Mouse (Mus musculus) liver, adult 2 months (tissue): ENCODE measurements around the gene Dguok. TPM values are rescaled to one million over a fixed set of nuclear protein-coding genes. Genes with fewer than 3 reads are reported as not detected.

Experiments used
- DNase-seq: peaks from one replicate; pipeline ENCODE4 v3.0.0-alpha.2; 2011; ENCODE audit warnings: low read depth, low spot score; ENCODE audit errors: extremely low read depth
- H3K27ac ChIP-seq: fragments of 200-500 bp; replicated peaks from 2 replicates; pipeline ENCODE4 v1.5.1; 2012; ENCODE audit warnings: low read depth, mild to moderate bottlenecking, control low read depth, inconsistent platforms, low read length; ENCODE audit not compliant: insufficient read depth
- H3K27me3 ChIP-seq: fragments of 200-500 bp; 2 replicates; pipeline ENCODE4 v1.6.1; 2012; ENCODE audit warnings: mild to moderate bottlenecking, moderate library complexity, low read length, inconsistent platforms; ENCODE audit not compliant: control insufficient read depth, insufficient read depth
- H3K36me3 ChIP-seq: fragments of 200-500 bp; 2 replicates; pipeline ENCODE4 v1.6.1; 2012; ENCODE audit warnings: low read length, inconsistent platforms; ENCODE audit not compliant: control insufficient read depth, insufficient read depth
- H3K4me1 ChIP-seq: fragments of 200-500 bp; 2 replicates; pipeline ENCODE4 v1.6.1; 2011; ENCODE audit warnings: low read length; ENCODE audit not compliant: control insufficient read depth, insufficient read depth
- H3K4me3 ChIP-seq: fragments of 200-500 bp; 2 replicates; pipeline ENCODE4 v1.5.1; 2011; ENCODE audit warnings: low read depth, mild to moderate bottlenecking, control low read depth, low read length, moderate library complexity; ENCODE audit not compliant: insufficient read depth
- H3K79me2 ChIP-seq: fragments of 200-500 bp; 2 replicates; pipeline ENCODE4 v1.6.1; 2012; ENCODE audit warnings: inconsistent platforms, mild to moderate bottlenecking, low read length, moderate library complexity; ENCODE audit not compliant: control insufficient read depth, insufficient read depth
- H3K9ac ChIP-seq: fragments of 200-500 bp; 2 replicates; pipeline ENCODE4 v1.6.1; 2012; ENCODE audit warnings: low read depth, mild to moderate bottlenecking, control low read depth, inconsistent platforms, low read length
- CTCF ChIP-seq: fragments of 200-500 bp; IDR thresholded peaks from 2 replicates; pipeline ENCODE4 v1.5.1; 2011; ENCODE audit warnings: low read depth, low read length, control low read depth
- POLR2A ChIP-seq: fragments of 200-500 bp; IDR thresholded peaks from 2 replicates; pipeline ENCODE4 v1.6.1; 2011; ENCODE audit warnings: low read length, control low read depth; ENCODE audit not compliant: insufficient read depth; ENCODE audit errors: extremely low read depth
- WGBS: fragments of 180-500 bp; shearing (Covaris S2); methylation state at CpG from one replicate; pipeline ENCODE4 v1.1.7; 2018; 5-methylcytosine and 5-hydroxymethylcytosine counted together
- polyA plus RNA-seq: library from polyadenylated mRNA; depleted of rRNA; stranded (reverse); fragments of >200 nt; gene quantifications from 2 replicates; pipeline ENCODE4 v1.2.3, GENCODE M21; 2012
- total RNA-seq: library from RNA; depleted of rRNA; stranded (reverse); fragments of >200 nt; gene quantifications from 2 replicates; pipeline ENCODE4 v1.2.3, GENCODE M21; 2014

The Dguok gene
- total and polyA plus RNA-seq, 2 experiments, result 17.4 to 23.5 TPM

DNA sequence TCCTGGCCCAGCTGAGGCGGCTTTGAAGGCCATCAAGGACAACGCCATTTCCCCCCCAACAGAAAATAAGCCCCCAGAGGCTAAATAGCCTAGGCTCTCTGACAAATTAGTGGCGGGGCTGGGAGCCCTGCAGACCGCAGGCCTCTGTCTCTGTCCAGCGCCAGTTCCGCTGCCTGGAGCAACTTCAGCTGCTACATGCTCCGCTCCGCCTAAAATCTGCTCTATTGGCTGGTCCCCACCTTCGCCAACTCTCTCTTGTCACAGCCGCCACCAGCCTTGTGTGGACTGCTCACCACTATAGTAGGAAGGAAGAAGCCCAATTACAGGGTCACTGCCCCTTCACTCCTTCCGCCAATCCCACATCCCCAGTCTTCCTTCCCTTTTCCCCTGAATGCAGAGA lies 53.1 kb downstream of the Dguok start:
- H3K4me3 ChIP-seq, result peak overlapping the region; percentile 7; the same call in 1 of the 2 replicates
- 76% methylated on average over 11 of the region's 11 CpGs for WGBS
- H3K36me3 ChIP-seq, result no peaks in the 10 kb centered on the region
- H3K27ac ChIP-seq, result no peak overlapping the region
- H3K4me1 ChIP-seq, result peaks cover 26% of the 10 kb centered on the region
- H3K79me2 ChIP-seq, result peaks cover 27% of the 10 kb centered on the region
- no peaks in the 10 kb centered on the region for H3K27me3 ChIP-seq
- no peak for DNase-seq
- TF ChIP-seq POLR2A (no peak), CTCF (no peak)
- H3K9ac ChIP-seq, result peak overlapping the region; percentile 25; the same call in 1 of the 2 replicates

GRCm38 (mm10) chr6:83450451-83451303 lies 56.1 kb downstream of the Dguok start:
- TF ChIP-seq CTCF, result no peak
- no peak for TF ChIP-seq POLR2A
- peaks cover 25% of the 10 kb centered on the region for H3K79me2 ChIP-seq
- no peaks in the 10 kb centered on the region for H3K27me3 ChIP-seq
- WGBS, result 37% methylated on average over 9 of the region's 9 CpGs
- no peak overlapping the region for H3K4me3 ChIP-seq
- peak; percentile 64 for DNase-seq
- no peaks in the 10 kb centered on the region for H3K36me3 ChIP-seq
- peaks cover 20% of the 10 kb centered on the region for H3K4me1 ChIP-seq
- H3K9ac ChIP-seq, result no peak overlapping the region
- H3K27ac ChIP-seq, result 0 out of 2 replicates have a peak overlapping the region, but pooled peaks have one; percentile 20

DNA sequence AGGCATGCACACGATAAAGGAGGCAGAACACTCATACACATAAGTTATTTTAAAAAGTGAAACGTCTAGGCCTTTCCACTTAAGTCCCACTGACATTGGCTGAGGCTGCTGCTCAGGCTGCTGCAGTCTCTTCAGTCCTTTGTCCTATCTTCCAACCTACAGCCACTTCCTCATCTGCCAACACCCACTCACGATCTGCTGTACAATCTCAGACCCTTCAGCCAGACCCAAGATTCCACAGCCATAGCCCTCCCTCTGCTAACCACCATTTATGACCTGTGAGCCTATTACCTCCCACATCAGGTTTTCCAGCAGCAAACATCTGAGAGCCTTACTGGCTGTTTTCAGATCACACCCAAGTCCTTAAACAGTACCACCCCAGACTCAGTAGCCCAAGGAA lies 57.3 kb downstream of the Dguok start:
- WGBS, result 62% methylated on average over 3 of the region's 3 CpGs
- Histone ChIP-seq H3K27me3 (no peaks in the 10 kb centered on the region), H3K4me3 (no peak overlapping the region), H3K79me2 (peaks cover 17% of the 10 kb centered on the region), H3K27ac (no peak overlapping the region), H3K4me1 (peaks cover 16% of the 10 kb centered on the region), H3K36me3 (no peaks in the 10 kb centered on the region), H3K9ac (no peak overlapping the region)
- TF ChIP-seq CTCF (no peak), POLR2A (no peak)
- DNase-seq, result no peak

GRCm38 (mm10) chr6:83448911-83449310 lies 57.9 kb downstream of the Dguok start:
- peaks cover 16% of the 10 kb centered on the region for H3K4me1 ChIP-seq
- WGBS, result 77% methylated on average over 4 of the region's 4 CpGs
- no peak overlapping the region for H3K27ac ChIP-seq
- no peak overlapping the region for H3K4me3 ChIP-seq
- H3K9ac ChIP-seq, result no peak overlapping the region
- no peaks in the 10 kb centered on the region for H3K36me3 ChIP-seq
- H3K79me2 ChIP-seq, result peaks cover 16% of the 10 kb centered on the region
- TF ChIP-seq POLR2A (no peak), CTCF (no peak)
- no peak for DNase-seq
- no peaks in the 10 kb centered on the region for H3K27me3 ChIP-seq

DNA sequence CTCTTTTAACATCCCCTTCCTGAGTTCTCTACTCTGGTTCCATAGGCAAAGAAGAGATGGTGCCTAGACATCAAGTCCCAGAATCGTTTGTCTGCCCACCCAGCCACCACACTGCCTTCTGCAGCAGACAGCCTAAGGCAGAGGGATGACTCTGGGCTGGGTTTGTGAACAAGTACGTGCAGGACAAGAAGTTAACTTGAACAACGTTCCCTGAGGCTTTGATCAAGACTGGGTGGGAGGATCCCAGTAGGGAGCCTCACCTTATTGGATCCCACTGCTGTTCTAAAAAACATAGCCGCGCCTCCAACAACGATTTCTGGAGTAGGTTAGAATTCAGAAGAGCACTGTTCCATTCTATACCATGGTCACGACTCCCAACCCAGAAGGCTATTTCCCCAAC lies 59.7 kb downstream of the Dguok start:
- TF ChIP-seq CTCF (no peak), POLR2A (no peak)
- H3K4me3 ChIP-seq, result no peak overlapping the region
- DNase-seq, result no peak
- H3K79me2 ChIP-seq, result peaks cover 8% of the 10 kb centered on the region
- H3K27ac ChIP-seq, result no peak overlapping the region
- H3K4me1 ChIP-seq, result peaks cover 26% of the 10 kb centered on the region
- no peak overlapping the region for H3K9ac ChIP-seq
- no peaks in the 10 kb centered on the region for H3K36me3 ChIP-seq
- 84% methylated on average over 7 of the region's 7 CpGs for WGBS
- no peaks in the 10 kb centered on the region for H3K27me3 ChIP-seq

- TF ChIP-seq POLR2A (no peak), CTCF (no peak)
- no peaks in the 10 kb centered on the region for H3K27me3 ChIP-seq
- H3K36me3 ChIP-seq, result no peaks in the 10 kb centered on the region
- WGBS, result 90% methylated on average over 2 of the region's 2 CpGs
- DNase-seq, result no peak
- peaks cover 10% of the 10 kb centered on the region for H3K79me2 ChIP-seq
- no peak overlapping the region for H3K4me3 ChIP-seq
- H3K9ac ChIP-seq, result no peak overlapping the region
- peaks cover 23% of the 10 kb centered on the region for H3K4me1 ChIP-seq
- H3K27ac ChIP-seq, result no peak overlapping the region
Observed at GRCm38 (mm10) chr6:83445796-83446195, 61.0 kb downstream of the Dguok start.
